Mouse (Mus musculus): ENCODE measurements around the gene Ankrd37. TPM values are rescaled to one million over a fixed set of nuclear protein-coding genes. Genes with fewer than 3 reads are reported as not detected.

Ankrd37 gene
- polyA plus RNA-seq, 1 experiment from 2014 or later = 14.2 TPM

GRCm38 (mm10) chr8:45975126-45975836, 30.2 kb downstream of the Ankrd37 start, which contains the start of the genes 1700029J07Rik and Ufsp2:
1700029J07Rik (minus strand) TSS chr8:45975252.
Ufsp2 (plus strand) TSS chr8:45975528.
- no peaks in the 10 kb centered on the region for H3K27me3 ChIP-seq
- ChIA-PET POLR2A (interaction anchor here (0.5 to 1.9 kb wide), 8 partner anchors 11 to 1280 kb away, joined by 3 to 5 read pairs (median 4); partner anchors contain the start of gene Lrp2bp), CTCF (interaction anchor here (0.9 to 1.4 kb wide), 4 partner anchors 9 to 24 kb away, joined by 3 to 4 read pairs (median 3); partner anchors contain the start of gene Lrp2bp)
- in situ Hi-C loops (cut with MboI; ENCODE audit: low pct_unique_long_range_greater_than_20kb) = no loop called here
- ATAC-seq (peak; percentile 98), DNase-seq (ENCODE audit: low read depth, low spot score) (peak; percentile 86)
- TF ChIP-seq CTCF (IDR thresholded peaks at IDR 0.05) = peak; percentile 4

GRCm38 (mm10) chr8:45973988-45974505, 31.5 kb downstream of the Ankrd37 start:
- CTCF ChIA-PET = no interaction called here
- POLR2A ChIA-PET = interaction anchor here (0.6 kb wide), 1 partner anchor 771 kb away, joined by 7 read pairs; no protein-coding TSS in a partner anchor
- in situ Hi-C loops (cut with MboI; ENCODE audit: low pct_unique_long_range_greater_than_20kb) = no loop called here
- DNase-seq (ENCODE audit: low read depth, low spot score) = no peak
- no peak for ATAC-seq
- H3K27me3 ChIP-seq = no peaks in the 10 kb centered on the region
- TF ChIP-seq CTCF (IDR thresholded peaks at IDR 0.05) = no peak

- no peaks in the 10 kb centered on the region for H3K27me3 ChIP-seq
- DNase-seq (ENCODE audit: low read depth, low spot score) = no peak
- TF ChIP-seq CTCF (IDR thresholded peaks at IDR 0.05) = peak; percentile 54
- no peak for ATAC-seq
- ChIA-PET CTCF (interaction anchor here (1.1 to 2.2 kb wide), 2 partner anchors 14 to 34 kb away, joined by 4 read pairs; partner anchors contain the start of gene Ankrd37), POLR2A (no interaction called here)
- in situ Hi-C loops (cut with MboI; ENCODE audit: low pct_unique_long_range_greater_than_20kb) = no loop called here
Observed at GRCm38 (mm10) chr8:45970894-45971293, 34.6 kb downstream of the Ankrd37 start.

GRCm38 (mm10) chr8:45950622-45951021, 54.9 kb downstream of the Ankrd37 start:
- no peak for TF ChIP-seq CTCF (IDR thresholded peaks at IDR 0.05)
- ChIA-PET CTCF (no interaction called here), POLR2A (no interaction called here)
- no peak for DNase-seq (ENCODE audit: low read depth, low spot score)
- in situ Hi-C loops (cut with MboI; ENCODE audit: low pct_unique_long_range_greater_than_20kb) = no loop called here
- no peaks in the 10 kb centered on the region for H3K27me3 ChIP-seq
- no peak for ATAC-seq

Other genes starting within 250 kb of the Ankrd37 start
- gene Pdlim3, start 120.2 kb downstream of the Ankrd37 start, polyA plus RNA-seq (2021) = not detected
- gene Ccdc110, start 71.1 kb downstream of the Ankrd37 start, polyA plus RNA-seq (2021) = not detected
- 8.1 TPM for gene 1700029J07Rik, start 30.5 kb downstream of the Ankrd37 start, polyA plus RNA-seq (2021)
- gene Ufsp2, start 30.2 kb downstream of the Ankrd37 start, polyA plus RNA-seq (2021) = 57.3 TPM
- 0.23 TPM for gene Lrp2bp, start 6.4 kb downstream of the Ankrd37 start, polyA plus RNA-seq (2021)
- gene Cfap97, start 146.1 kb upstream of the Ankrd37 start, polyA plus RNA-seq (2021) = 22.0 TPM
- 38.3 TPM for gene Snx25, start 146.5 kb upstream of the Ankrd37 start, polyA plus RNA-seq (2021)
- 650 TPM for gene Slc25a4, start 205.6 kb upstream of the Ankrd37 start, polyA plus RNA-seq (2021)